Mouse (Mus musculus) forebrain, embryonic 11.5 days (tissue): ENCODE measurements around the gene Bard1. TPM values are rescaled to one million over a fixed set of nuclear protein-coding genes. Genes with fewer than 3 reads are reported as not detected.

Experiments used
- ATAC-seq: fragments of 200-750 bp; cut with Nextera tagmentation; replicated peaks from 2 replicates; pipeline ENCODE4 v1.8.0; 2017; ENCODE audit warnings: moderate TSS enrichment; ENCODE audit not compliant: low FRiP score
- DNase-seq: peaks from one replicate; pipeline ENCODE4 v3.0.0-alpha.2; 2017; ENCODE audit warnings: low spot score
- H3K27ac ChIP-seq: fragments of 300-500 bp; sonication (generic); 2 replicates; pipeline ENCODE4 v1.5.1; 2014; ENCODE audit warnings: low read depth, low read length
- H3K27me3 ChIP-seq: fragments of 300-500 bp; sonication (generic); 2 replicates; pipeline ENCODE4 v1.6.1; 2014; ENCODE audit warnings: mild to moderate bottlenecking, low read length, mixed read lengths; ENCODE audit not compliant: control insufficient read depth, insufficient read depth
- H3K36me3 ChIP-seq: fragments of 300-500 bp; sonication (generic); 2 replicates; pipeline ENCODE4 v1.6.1; 2014; ENCODE audit warnings: mild to moderate bottlenecking, low read length, moderate library complexity, mixed read lengths; ENCODE audit not compliant: control insufficient read depth, insufficient read depth
- H3K4me1 ChIP-seq: fragments of 300-500 bp; sonication (generic); replicated peaks from 2 replicates; pipeline ENCODE4 v1.6.1; 2014; ENCODE audit warnings: low read length, mixed read lengths; ENCODE audit not compliant: control insufficient read depth, insufficient read depth
- H3K4me2 ChIP-seq: fragments of 300-500 bp; sonication (generic); 2 replicates; pipeline ENCODE4 v1.6.1; 2014; ENCODE audit warnings: low read depth, mild to moderate bottlenecking, low read length, moderate library complexity, mixed read lengths; ENCODE audit not compliant: severe bottlenecking
- H3K4me3 ChIP-seq: fragments of 300-500 bp; sonication (generic); 2 replicates; pipeline ENCODE4 v1.5.1; 2014; ENCODE audit warnings: low read depth, low read length
- H3K9ac ChIP-seq: fragments of 300-500 bp; sonication (generic); 2 replicates; pipeline ENCODE4 v1.6.1; 2014; ENCODE audit warnings: low read length
- H3K9me3 ChIP-seq: fragments of 300-500 bp; sonication (generic); 2 replicates; pipeline ENCODE4 v1.6.1; 2016; ENCODE audit warnings: low read length, mixed read lengths; ENCODE audit not compliant: control insufficient read depth
- WGBS: fragments of 180-500 bp; shearing (Covaris S2); extraction: QIAGEN DNeasy Blood & Tissue Kit; methylation state at CpG from one replicate; pipeline ENCODE4 v1.1.7; 2014; 5-methylcytosine and 5-hydroxymethylcytosine counted together
- polyA plus RNA-seq: library from polyadenylated mRNA; unstranded; fragments of >200 nt; fragmentation: Nextera tagmentation; extraction: Ambion mirVana; gene quantifications from 2 replicates; pipeline ENCODE4 v1.2.1, GENCODE M21; 2014

Gene Bard1
- 3.4 and 3.6 TPM in 2 replicates for polyA plus RNA-seq

- DNase-seq (peak; percentile 95), ATAC-seq (peak; percentile 98)
- H3K9me3 ChIP-seq, result no peaks in the 10 kb centered on the region
- peak within 1 kb of the TSS; percentile 54 for H3K4me3 ChIP-seq
- H3K4me2 ChIP-seq, result peak within 1 kb of the TSS; percentile 63
- peak within 1 kb of the TSS; percentile 70 for H3K9ac ChIP-seq
- H3K27ac ChIP-seq, result peak within 1 kb of the TSS; percentile 63; the same call in 1 of the 2 replicates
- 1% methylated on average over 69 of the region's 69 CpGs for WGBS
- no peaks in the 10 kb centered on the region for H3K36me3 ChIP-seq
- no peaks in the 10 kb centered on the region for H3K27me3 ChIP-seq
- peaks cover 6% of the 10 kb centered on the region; the same call in 1 of the 2 replicates for H3K4me1 ChIP-seq
Observed at GRCm38 (mm10) chr1:71102344-71103173, at the start of gene Bard1. Gene Bard1 (minus strand): TSS chr1:71103146.

- Histone ChIP-seq H3K4me3 (no peak overlapping the region), H3K27me3 (no peaks in the 10 kb centered on the region), H3K4me2 (no peak overlapping the region), H3K4me1 (no peaks in the 10 kb centered on the region), H3K27ac (no peak overlapping the region), H3K9me3 (no peaks in the 10 kb centered on the region), H3K9ac (no peak overlapping the region), H3K36me3 (no peaks in the 10 kb centered on the region)
- no peak for ATAC-seq
- no peak for DNase-seq
- 89% methylated on average over 4 of the region's 4 CpGs for WGBS
Observed at GRCm38 (mm10) chr1:71127171-71127570, 24.2 kb upstream of the Bard1 start.

- no peaks in the 10 kb centered on the region for H3K9me3 ChIP-seq
- no peak overlapping the region for H3K4me2 ChIP-seq
- H3K4me1 ChIP-seq, result no peaks in the 10 kb centered on the region
- H3K9ac ChIP-seq, result no peak overlapping the region
- H3K36me3 ChIP-seq, result no peaks in the 10 kb centered on the region
- no peaks in the 10 kb centered on the region for H3K27me3 ChIP-seq
- WGBS, result 49% methylated on average over 2 of the region's 2 CpGs
- H3K4me3 ChIP-seq, result no peak overlapping the region
- H3K27ac ChIP-seq, result no peak overlapping the region
- DNase-seq, result no peak
- ATAC-seq, result no peak
Observed at GRCm38 (mm10) chr1:71118511-71118910, 15.6 kb upstream of the Bard1 start.

DNA sequence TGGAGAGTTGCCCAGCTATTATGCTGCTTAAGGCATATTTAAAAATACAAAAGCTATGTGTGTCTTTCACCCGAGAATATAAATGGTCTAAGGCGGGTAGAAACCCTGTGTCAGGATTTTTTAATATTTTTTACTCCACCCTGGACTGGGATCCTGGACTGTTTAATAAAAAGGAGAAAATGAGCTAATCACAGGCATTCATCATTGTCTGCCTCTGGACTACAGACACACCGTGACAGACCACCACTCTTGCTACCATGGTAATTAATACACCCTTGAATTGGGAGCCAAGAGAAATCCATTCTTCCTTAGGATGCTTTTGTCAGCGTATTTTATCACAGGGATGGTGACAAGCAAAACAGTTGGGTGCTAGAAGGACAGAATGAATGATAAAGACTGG is 14.3 kb upstream of the Bard1 start:
- H3K36me3 ChIP-seq, result no peaks in the 10 kb centered on the region
- no peak overlapping the region for H3K9ac ChIP-seq
- 58% methylated on average over 4 of the region's 4 CpGs for whole genome bisulfite sequencing
- no peaks in the 10 kb centered on the region for H3K27me3 ChIP-seq
- H3K4me3 ChIP-seq, result no peak overlapping the region
- no peak overlapping the region for H3K27ac ChIP-seq
- no peaks in the 10 kb centered on the region for H3K4me1 ChIP-seq
- ATAC-seq (no peak), DNase-seq (no peak)
- no peak overlapping the region for H3K4me2 ChIP-seq
- no peaks in the 10 kb centered on the region for H3K9me3 ChIP-seq

DNA sequence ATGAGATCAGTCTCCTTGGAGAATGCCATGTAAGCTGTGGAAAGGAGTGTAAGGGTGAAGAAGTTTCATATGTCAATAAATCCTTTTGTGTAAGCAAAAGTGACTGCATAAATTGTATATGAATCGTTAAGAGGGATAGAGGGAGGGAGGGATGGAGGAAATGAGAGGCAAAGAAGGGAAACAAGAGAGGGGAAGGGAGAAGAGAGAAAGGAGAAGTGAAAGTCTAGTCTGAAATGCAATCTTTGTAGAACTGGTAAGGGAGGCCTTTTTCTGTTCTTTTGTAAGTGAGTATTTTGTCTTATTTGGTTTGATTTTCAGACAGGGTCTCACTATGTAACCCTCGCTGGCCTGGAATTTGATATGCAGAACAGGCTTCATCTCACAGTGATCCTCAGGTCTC is 12.8 kb upstream of the Bard1 start:
- no peak for DNase-seq
- Histone ChIP-seq H3K9ac (no peak overlapping the region), H3K27me3 (no peaks in the 10 kb centered on the region), H3K4me1 (no peaks in the 10 kb centered on the region), H3K4me3 (no peak overlapping the region), H3K36me3 (no peaks in the 10 kb centered on the region), H3K4me2 (no peak overlapping the region), H3K9me3 (no peaks in the 10 kb centered on the region), H3K27ac (no peak overlapping the region)
- 85% methylated on average over 2 of the region's 2 CpGs for WGBS
- ATAC-seq, result no peak

GRCm38 (mm10) chr1:71109858-71110257 is 6.9 kb upstream of the Bard1 start:
- no peak for ATAC-seq

GRCm38 (mm10) chr1:71106127-71106526 is 3.2 kb upstream of the Bard1 start:
- Histone ChIP-seq H3K27ac (no peak overlapping the region), H3K4me3 (no peak overlapping the region), H3K4me2 (no peak overlapping the region), H3K4me1 (peaks cover 2% of the 10 kb centered on the region; the same call in 1 of the 2 replicates), H3K9ac (no peak overlapping the region), H3K27me3 (no peaks in the 10 kb centered on the region), H3K36me3 (no peaks in the 10 kb centered on the region), H3K9me3 (no peaks in the 10 kb centered on the region)
- no peak for DNase-seq
- WGBS, result 92% methylated on average over 6 of the region's 6 CpGs
- no peak for ATAC-seq

More at GRCm38 (mm10) chr1:71109858-71110257, 6.9 kb upstream of the Bard1 start:
- H3K27me3 ChIP-seq, result no peaks in the 10 kb centered on the region
- no peak overlapping the region for H3K9ac ChIP-seq
- no peaks in the 10 kb centered on the region for H3K4me1 ChIP-seq
- H3K27ac ChIP-seq, result no peak overlapping the region
- WGBS, result 92% methylated on average over 10 of the region's 10 CpGs
- no peak overlapping the region for H3K4me2 ChIP-seq
- DNase-seq, result no peak
- H3K9me3 ChIP-seq, result no peaks in the 10 kb centered on the region
- H3K36me3 ChIP-seq, result no peaks in the 10 kb centered on the region
- no peak overlapping the region for H3K4me3 ChIP-seq

GRCm38 (mm10) chr1:71105724-71106123 is 2.8 kb upstream of the Bard1 start:
- ATAC-seq (no peak), DNase-seq (no peak)
- Histone ChIP-seq H3K4me1 (peaks cover 2% of the 10 kb centered on the region; the same call in 1 of the 2 replicates), H3K27ac (no peak overlapping the region), H3K27me3 (no peaks in the 10 kb centered on the region), H3K4me3 (no peak overlapping the region), H3K9me3 (no peaks in the 10 kb centered on the region), H3K4me2 (no peak overlapping the region), H3K36me3 (no peaks in the 10 kb centered on the region), H3K9ac (no peak overlapping the region)
- WGBS, result 92% methylated on average over 8 of the region's 8 CpGs
